Mouse (Mus musculus) gonadal fat pad, adult 2 months (tissue): ENCODE measurements at regions not wholly inside any gene's neighbourhood (a gene's known extent, or its start where the extent isn't known, plus 50 kb on each side); places are given as distances from the start of the nearest gene placed in this dataset.

Experiments used
- DNase-seq: peaks from one replicate; pipeline ENCODE4 v3.0.0-alpha.2; 2012; ENCODE audit warnings: low read depth

DNA sequence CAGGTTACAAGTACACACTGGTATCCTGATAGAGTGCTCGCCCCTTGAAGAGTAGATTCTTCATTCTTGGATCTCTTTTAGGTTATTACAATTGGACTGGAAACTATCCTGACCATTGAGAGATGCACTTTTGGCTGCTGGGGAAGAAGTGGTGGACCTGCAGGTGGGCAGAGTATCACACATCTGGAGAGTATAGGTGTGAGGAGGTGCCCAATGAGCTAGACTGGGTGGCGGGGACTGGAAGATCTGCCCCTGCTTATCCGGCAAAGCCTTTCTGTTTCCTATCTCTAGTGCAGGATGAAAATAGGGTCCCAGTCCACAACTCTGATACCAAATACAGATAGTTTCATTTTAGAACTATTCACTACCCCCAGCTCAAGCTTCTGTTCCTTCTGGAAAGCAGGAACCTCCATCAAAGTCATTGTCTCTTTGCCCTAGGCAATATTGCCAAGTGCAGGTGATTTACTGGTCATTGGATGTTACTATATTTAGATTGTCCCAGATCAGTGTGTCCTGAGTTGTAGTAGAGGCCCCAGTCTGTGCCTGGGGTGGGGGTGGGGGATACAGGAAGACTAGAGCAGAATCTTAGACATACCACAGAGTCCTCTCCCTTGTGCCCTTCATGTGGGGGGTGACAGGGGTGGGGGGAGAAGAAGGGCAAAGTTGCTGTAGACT lies 62.5 kb upstream of the Ube2e1 start:
- no peak for DNase-seq

DNA sequence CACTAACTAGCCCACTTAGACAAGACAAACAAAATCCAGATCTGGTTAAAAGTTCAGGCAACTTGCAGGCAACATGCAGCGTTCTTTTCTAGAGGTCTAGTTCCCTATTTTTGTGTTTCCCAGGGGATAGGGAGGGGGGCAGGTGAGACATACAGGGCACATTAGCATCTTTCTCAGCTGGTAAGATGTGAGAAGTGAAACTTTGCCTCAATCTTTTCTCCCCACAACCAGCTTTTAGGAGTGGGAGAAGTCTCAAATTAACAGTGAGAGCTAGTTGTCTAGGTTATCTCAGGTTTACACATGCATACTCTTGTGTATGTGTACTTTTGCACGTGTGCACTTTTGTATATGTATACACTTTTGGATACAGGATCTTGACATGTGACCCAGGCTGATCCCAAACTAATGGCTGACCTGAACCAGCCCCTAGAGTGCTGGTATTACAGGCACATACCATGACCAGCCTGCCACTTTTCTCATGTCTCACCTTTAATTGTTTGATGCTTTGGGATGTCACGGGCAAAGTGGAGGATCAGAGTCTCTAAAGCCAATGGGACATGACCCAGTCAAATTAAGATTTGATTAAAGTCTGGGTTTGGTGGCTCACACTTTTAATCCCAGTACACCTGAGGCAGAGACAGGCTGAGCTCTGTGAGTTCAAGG lies 60.3 kb upstream of the Ube2e1 start:
- DNase-seq, result no peak

DNA sequence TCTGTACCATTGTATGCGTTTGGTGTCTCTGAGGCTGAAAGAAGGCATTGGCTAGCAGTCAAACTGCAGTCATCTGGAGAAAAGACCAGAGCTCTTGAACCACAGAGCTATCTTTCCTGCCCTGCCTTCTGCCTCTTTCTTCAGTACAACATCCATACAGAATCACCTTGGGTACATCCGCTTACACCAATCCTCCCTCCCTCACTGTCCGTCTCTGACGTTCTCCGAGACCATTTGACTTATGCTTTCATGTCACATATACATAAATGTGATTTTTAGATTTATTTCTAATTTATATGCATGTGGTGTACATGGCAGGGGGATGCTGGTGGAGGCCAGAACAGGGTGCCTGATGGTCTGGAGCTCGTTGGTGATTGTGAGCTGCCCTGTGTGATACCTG lies 57.7 kb upstream of the Ube2e1 start:
- no peak for DNase-seq

- DNase-seq, result no peak
Measured at GRCm38 (mm10) chr14:18385953-18386668, 54.5 kb upstream of the Ube2e1 start.
